Mouse (Mus musculus) megakaryocyte, embryonic 14.5 days (primary cell): Measurements from ENCODE around the gene Pank4. TPM values are rescaled to one million over a fixed set of nuclear protein-coding genes. Genes with fewer than 3 reads are reported as not detected.

ENCODE experiments used
- H3K27me3 ChIP-seq: replicated peaks from 2 replicates; pipeline ENCODE3; 2012; ENCODE audit warnings: inconsistent platforms
- H3K36me3 ChIP-seq: replicated peaks from 2 replicates; pipeline ENCODE3; 2012; ENCODE audit warnings: low read length, inconsistent platforms, mixed read lengths
- H3K4me1 ChIP-seq: 2 replicates; pipeline ENCODE4 v1.6.1; 2012; ENCODE audit warnings: inconsistent platforms
- H3K4me3 ChIP-seq: replicated peaks from 2 replicates; pipeline ENCODE3; 2012; ENCODE audit warnings: moderate library complexity, mild to moderate bottlenecking, inconsistent platforms
- H3K9me3 ChIP-seq: 2 replicates; pipeline ENCODE4 v1.6.1; 2012; ENCODE audit warnings: inconsistent platforms
- FLI1 ChIP-seq: IDR thresholded peaks from 2 replicates; pipeline ENCODE4 v1.6.1; 2012; ENCODE audit warnings: low read length, inconsistent platforms, mixed read lengths
- GATA1 ChIP-seq: IDR thresholded peaks from 3 replicates; pipeline ENCODE4 v1.6.1; 2012; ENCODE audit warnings: mixed read lengths, low read length, inconsistent platforms, borderline replicate concordance
- polyA plus RNA-seq: library from polyadenylated mRNA; stranded (reverse); fragments of >175 nt; gene quantifications from 2 replicates; pipeline ENCODE4 v1.2.3, GENCODE M21; 2012; ENCODE audit warnings: low replicate concordance; ENCODE audit not compliant: insufficient read depth

Gene Pank4
- polyA plus RNA-seq, 1 experiment: 13.1 TPM

GRCm38 (mm10) chr4:155010870-155011269, 46.9 kb downstream of the Pank4 start:
- Histone ChIP-seq H3K9me3 (no peaks in the 10 kb centered on the region), H3K4me1 (peaks cover 1% of the 10 kb centered on the region; the same call in 1 of the 2 replicates), H3K27me3 (peaks cover 93% of the 10 kb centered on the region), H3K36me3 (no peaks in the 10 kb centered on the region), H3K4me3 (no peak overlapping the region)
- no peak for TF ChIP-seq FLI1

GRCm38 (mm10) chr4:155011312-155012025, 47.5 kb downstream of the Pank4 start:
- Histone ChIP-seq H3K27me3 (peaks cover 95% of the 10 kb centered on the region), H3K36me3 (no peaks in the 10 kb centered on the region), H3K9me3 (no peaks in the 10 kb centered on the region), H3K4me1 (no peaks in the 10 kb centered on the region), H3K4me3 (no peak overlapping the region)
- TF ChIP-seq GATA1: no peak
- no peak for TF ChIP-seq FLI1

GRCm38 (mm10) chr4:155012115-155012514, 48.2 kb downstream of the Pank4 start:
- H3K4me3 ChIP-seq: no peak overlapping the region
- no peaks in the 10 kb centered on the region for H3K36me3 ChIP-seq
- H3K4me1 ChIP-seq: no peaks in the 10 kb centered on the region
- H3K27me3 ChIP-seq: peaks cover 94% of the 10 kb centered on the region
- no peak for TF ChIP-seq FLI1
- TF ChIP-seq GATA1: no peak
- no peaks in the 10 kb centered on the region for H3K9me3 ChIP-seq

DNA sequence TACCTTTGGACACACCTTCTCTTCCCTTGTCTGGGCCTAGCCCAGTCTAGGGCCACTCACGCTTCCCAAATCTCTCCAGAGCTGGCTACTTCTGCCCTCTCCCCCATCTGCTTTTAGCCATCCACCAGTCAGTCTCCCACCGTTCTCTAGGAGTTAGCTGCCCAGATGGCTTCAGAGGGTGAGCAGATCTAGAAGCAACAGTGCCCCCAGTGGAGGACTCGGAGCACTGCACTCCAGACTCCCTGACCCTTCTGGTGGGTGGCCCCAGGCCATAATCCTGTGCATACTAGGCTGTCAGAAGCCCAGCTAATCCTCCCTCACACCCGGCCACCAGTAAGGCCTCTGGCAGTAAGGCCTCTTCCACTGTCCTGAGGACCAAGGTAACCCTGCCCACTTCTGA, 48.9 kb downstream of the Pank4 start:
- TF ChIP-seq FLI1 (no peak), GATA1 (no peak)
- Histone ChIP-seq H3K9me3 (no peaks in the 10 kb centered on the region), H3K36me3 (no peaks in the 10 kb centered on the region), H3K4me3 (no peak overlapping the region), H3K4me1 (no peaks in the 10 kb centered on the region), H3K27me3 (peaks cover 94% of the 10 kb centered on the region)

DNA sequence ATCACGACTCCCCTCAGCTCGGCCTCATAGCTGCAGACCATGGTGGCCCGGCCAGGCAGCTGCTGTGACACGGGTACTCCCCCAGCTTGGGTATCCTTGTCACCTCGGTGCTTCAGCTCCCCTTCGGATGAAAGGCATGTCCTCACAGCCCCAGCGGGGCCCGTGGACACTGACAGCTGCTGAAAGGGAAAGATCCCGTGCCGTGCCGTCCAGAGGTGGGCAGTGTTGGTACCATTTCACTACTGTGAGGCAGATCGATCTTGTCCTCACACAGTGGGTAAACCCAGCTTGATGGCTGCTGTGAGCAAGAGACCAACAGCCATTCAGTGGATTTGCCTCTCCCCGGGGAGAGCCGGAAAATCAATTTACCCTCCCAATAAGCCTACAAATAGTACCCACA, 50.3 kb downstream of the Pank4 start:
- Histone ChIP-seq H3K27me3 (peaks cover 94% of the 10 kb centered on the region), H3K9me3 (no peaks in the 10 kb centered on the region), H3K4me1 (peaks cover 7% of the 10 kb centered on the region), H3K36me3 (no peaks in the 10 kb centered on the region), H3K4me3 (no peak overlapping the region)
- TF ChIP-seq FLI1 (no peak), GATA1 (no peak)

GRCm38 (mm10) chr4:155014791-155015190, 50.9 kb downstream of the Pank4 start:
- peaks cover 9% of the 10 kb centered on the region for H3K4me1 ChIP-seq
- no peaks in the 10 kb centered on the region for H3K9me3 ChIP-seq
- TF ChIP-seq GATA1 (no peak), FLI1 (no peak)
- H3K36me3 ChIP-seq: no peaks in the 10 kb centered on the region
- no peak overlapping the region for H3K4me3 ChIP-seq
- peaks cover 95% of the 10 kb centered on the region for H3K27me3 ChIP-seq

DNA sequence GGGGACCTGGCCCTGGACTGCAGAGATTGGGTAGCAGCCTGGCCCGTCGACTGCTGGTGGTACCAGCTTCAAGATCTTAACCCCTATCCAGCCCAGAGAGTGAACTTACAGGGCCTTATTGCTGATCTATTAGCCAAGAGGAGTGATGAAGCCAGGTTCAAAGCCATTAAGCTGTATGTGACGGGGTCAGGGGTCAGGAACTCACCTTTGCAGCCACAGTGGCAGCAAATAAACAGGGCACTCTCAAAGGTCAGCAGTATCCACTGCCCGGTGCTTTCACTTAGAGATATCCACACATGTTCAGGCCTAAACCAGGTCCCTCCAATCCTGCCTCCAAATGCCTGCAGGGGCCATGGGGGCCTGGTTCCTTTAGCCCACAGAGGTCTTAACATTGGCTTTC, 51.6 kb downstream of the Pank4 start:
- Histone ChIP-seq H3K9me3 (no peaks in the 10 kb centered on the region), H3K36me3 (no peaks in the 10 kb centered on the region), H3K27me3 (peaks cover 94% of the 10 kb centered on the region), H3K4me3 (no peak overlapping the region), H3K4me1 (peaks cover 9% of the 10 kb centered on the region)
- TF ChIP-seq GATA1: no peak
- TF ChIP-seq FLI1: no peak

DNA sequence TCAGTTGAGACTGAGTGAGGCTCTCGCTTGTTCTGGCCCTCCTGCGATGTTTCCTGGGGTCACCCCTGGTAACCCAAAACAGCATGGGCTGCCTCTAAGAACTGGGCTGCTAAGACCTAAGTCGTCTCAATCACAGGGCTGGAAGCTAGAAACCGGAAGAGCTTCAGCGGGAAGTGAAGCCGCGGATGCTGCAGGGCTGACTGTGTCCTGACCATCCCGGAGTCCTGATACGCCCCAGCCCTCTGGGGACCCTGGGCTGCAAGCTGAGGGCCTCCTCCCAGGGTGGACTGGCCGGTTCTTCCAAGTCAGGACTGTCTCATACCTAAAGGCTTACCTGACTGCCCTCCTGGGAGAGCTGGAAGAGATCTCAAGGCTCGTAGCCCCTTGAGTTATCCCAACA, 52.9 kb downstream of the Pank4 start:
- Histone ChIP-seq H3K4me3 (no peak overlapping the region), H3K4me1 (peaks cover 9% of the 10 kb centered on the region), H3K9me3 (no peaks in the 10 kb centered on the region), H3K27me3 (peaks cover 92% of the 10 kb centered on the region), H3K36me3 (no peaks in the 10 kb centered on the region)
- no peak for TF ChIP-seq FLI1
- TF ChIP-seq GATA1: no peak

DNA sequence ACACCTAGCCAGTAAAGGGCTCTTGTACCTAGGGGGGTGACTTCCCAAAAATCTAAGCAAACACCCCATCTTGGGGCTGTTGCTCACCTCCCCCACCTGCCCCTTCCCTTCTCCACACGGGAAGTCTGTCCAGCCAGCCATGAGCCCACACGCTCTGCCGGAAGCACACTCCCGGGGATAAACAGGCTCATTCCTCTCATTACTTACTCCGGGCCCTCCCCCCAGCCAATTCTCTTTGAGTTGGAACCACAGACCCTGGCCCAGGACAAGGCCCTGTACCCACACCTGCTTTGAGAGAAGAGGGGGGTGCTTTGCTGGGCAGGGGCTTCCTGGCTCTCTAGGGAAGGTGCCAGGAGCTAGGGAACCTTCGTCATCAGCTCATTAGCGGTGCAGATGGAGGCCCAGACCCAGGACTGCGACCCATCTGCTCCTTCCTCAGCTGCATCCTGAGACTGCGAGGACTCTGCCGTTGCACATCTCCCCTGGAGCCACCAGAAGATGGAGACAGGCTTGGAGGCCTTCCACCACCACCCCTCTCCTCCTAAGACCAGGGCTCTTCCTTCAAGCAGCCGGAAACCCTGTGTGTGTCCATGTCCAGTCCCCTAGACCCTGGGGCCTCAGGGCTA, 53.4 kb downstream of the Pank4 start:
- no peaks in the 10 kb centered on the region for H3K9me3 ChIP-seq
- no peak overlapping the region for H3K4me3 ChIP-seq
- H3K4me1 ChIP-seq: peaks cover 9% of the 10 kb centered on the region
- H3K36me3 ChIP-seq: no peaks in the 10 kb centered on the region
- TF ChIP-seq FLI1 (no peak), GATA1 (no peak)
- H3K27me3 ChIP-seq: peaks cover 91% of the 10 kb centered on the region

GRCm38 (mm10) chr4:155018066-155018465, 54.1 kb downstream of the Pank4 start:
- peaks cover 93% of the 10 kb centered on the region for H3K27me3 ChIP-seq
- peaks cover 9% of the 10 kb centered on the region for H3K4me1 ChIP-seq
- no peak for TF ChIP-seq GATA1
- no peak for TF ChIP-seq FLI1

More at GRCm38 (mm10) chr4:155018066-155018465, 54.1 kb downstream of the Pank4 start:
- no peaks in the 10 kb centered on the region for H3K9me3 ChIP-seq
- H3K36me3 ChIP-seq: no peaks in the 10 kb centered on the region
- no peak overlapping the region for H3K4me3 ChIP-seq
